Mouse (Mus musculus) adrenal gland, postnatal 25 days (tissue): ENCODE results near the gene Atp6v1g3. TPM values are rescaled to one million over a fixed set of nuclear protein-coding genes. Genes with fewer than 3 reads are reported as not detected.

ENCODE experiments used
- total RNA-seq: library from RNA; stranded (reverse); gene quantifications from 2 replicates; pipeline ENCODE4 v1.2.3, GENCODE M21; 2021

Atp6v1g3 gene
- total RNA-seq, 1 experiment from 2014 or later = not detected

Other genes starting within 250 kb of the Atp6v1g3 start
- gene Ptprc, start 98.0 kb upstream of the Atp6v1g3 start, total RNA-seq = 5.3 and 5.7 TPM in 2 replicates